Mouse (Mus musculus) olfactory bulb, adult 2 months (tissue): ENCODE results near the gene Dna2. TPM values are rescaled to one million over a fixed set of nuclear protein-coding genes. Genes with fewer than 3 reads are reported as not detected.
"Not testable (repeated sequence)": the region's sequence is repeated elsewhere in the genome, so short reads cannot be mapped to it uniquely, and the experiment has no call there.

Experiments
- H3K27ac ChIP-seq: fragments of 200-500 bp; 2 replicates; pipeline ENCODE4 v1.5.1; 2012; ENCODE audit warnings: low read depth, low read length; ENCODE audit not compliant: insufficient read depth
- H3K4me1 ChIP-seq: fragments of 200-500 bp; 2 replicates; pipeline ENCODE4 v1.6.1; 2012; ENCODE audit warnings: low read length; ENCODE audit not compliant: control insufficient read depth, insufficient read depth
- H3K4me3 ChIP-seq: fragments of 200-500 bp; 2 replicates; pipeline ENCODE4 v1.5.1; 2012; ENCODE audit warnings: mild to moderate bottlenecking, low read depth, low read length, moderate library complexity; ENCODE audit not compliant: insufficient read depth
- CTCF ChIP-seq: fragments of 200-500 bp; IDR thresholded peaks from 2 replicates; pipeline ENCODE4 v1.5.1; 2012; ENCODE audit warnings: low read depth, mild to moderate bottlenecking, low read length, moderate library complexity; ENCODE audit not compliant: insufficient read depth
- POLR2A ChIP-seq: fragments of 200-500 bp; IDR thresholded peaks from 2 replicates; pipeline ENCODE4 v1.6.1; 2012; ENCODE audit warnings: mild to moderate bottlenecking, low read depth, low read length, moderate library complexity; ENCODE audit not compliant: insufficient read depth
- WGBS: fragments of 180-500 bp; shearing (Covaris S2); methylation state at CpG from one replicate; pipeline ENCODE4 v1.1.7; 2018; 5-methylcytosine and 5-hydroxymethylcytosine counted together
- polyA plus RNA-seq: library from polyadenylated mRNA; stranded (reverse); fragments of >200 nt; gene quantifications from 2 replicates; pipeline ENCODE4 v1.2.4, GENCODE M21; 2012; ENCODE audit warnings: low replicate concordance; ENCODE audit not compliant: missing spikeins, insufficient read depth, insufficient read length

Dna2 gene
- polyA plus RNA-seq = not detected in 2 replicates

DNA sequence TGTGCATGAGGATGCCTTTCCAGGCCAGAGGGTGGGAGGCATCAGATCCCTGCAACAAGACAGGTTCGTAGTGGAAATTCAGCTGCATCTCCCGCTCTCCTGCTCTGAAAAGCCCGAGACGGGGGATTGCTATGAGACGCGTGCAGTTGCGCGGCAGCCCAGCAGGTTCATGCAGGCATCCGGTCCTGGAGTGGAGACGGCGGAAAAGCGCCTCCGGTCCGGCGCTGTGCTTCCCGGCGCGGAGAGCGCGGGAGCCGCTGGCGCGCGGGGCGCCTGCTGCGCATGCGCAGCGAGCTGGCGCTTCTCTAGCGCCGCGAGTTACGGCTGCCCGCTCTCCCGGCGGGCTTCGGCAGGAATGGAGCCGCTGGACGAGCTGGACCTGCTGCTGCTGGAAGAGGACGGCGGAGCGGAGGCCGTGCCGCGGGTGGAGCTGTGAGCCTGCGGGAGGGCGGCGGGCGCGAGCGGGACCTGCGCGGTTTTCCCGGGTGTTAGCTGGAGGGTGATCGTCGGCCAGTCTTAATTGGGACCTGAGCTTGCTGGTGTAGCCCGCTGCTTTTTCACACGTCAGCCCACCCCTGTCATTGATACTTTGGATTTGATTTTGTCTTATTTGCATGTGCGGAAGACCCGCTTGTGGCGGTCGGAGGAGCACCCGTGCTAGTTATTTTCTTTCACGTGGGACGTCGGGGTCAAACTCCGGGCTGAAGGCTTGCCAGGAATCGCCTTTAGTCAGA lies at the start of gene Dna2:
TSS of gene Dna2 (plus strand) at position 289 of the 734 bp plus-strand sequence.
- WGBS = under 1% methylated on average over 67 of the region's 68 CpGs
- Histone ChIP-seq H3K4me1 (no peaks in the 10 kb centered on the region), H3K4me3 (peak within 1 kb of the TSS; percentile 93), H3K27ac (no peak within 1 kb of the TSS)
- TF ChIP-seq CTCF = peak; percentile 23; the same call in 1 of the 2 replicates
- peak; percentile 43; the same call in 1 of the 2 replicates for TF ChIP-seq POLR2A

DNA sequence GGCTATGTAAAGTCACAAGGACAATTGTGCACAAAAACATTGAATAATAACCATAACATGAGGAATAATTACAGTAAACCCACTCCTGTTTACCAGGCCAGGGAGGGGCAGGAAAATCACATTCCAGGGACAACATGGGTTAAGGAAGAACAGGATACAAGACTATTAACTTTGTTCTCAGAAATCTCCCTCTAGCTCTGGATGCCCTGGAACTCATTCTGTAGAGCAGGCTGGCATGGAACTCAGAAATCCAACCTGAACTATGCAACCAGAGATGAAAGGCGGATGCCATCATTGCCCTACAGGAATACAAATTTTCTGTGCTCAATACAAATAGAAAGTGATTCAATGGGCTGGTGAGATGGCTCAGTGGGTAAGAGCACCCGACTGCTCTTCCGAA lies 49.4 kb upstream of the Dna2 start:
- no peak overlapping the region for H3K4me3 ChIP-seq
- WGBS = 94% methylated on average over 3 of the region's 3 CpGs
- no peaks in the 10 kb centered on the region for H3K4me1 ChIP-seq
- H3K27ac ChIP-seq = no peak overlapping the region
- TF ChIP-seq POLR2A = no peak
- TF ChIP-seq CTCF = no peak

DNA sequence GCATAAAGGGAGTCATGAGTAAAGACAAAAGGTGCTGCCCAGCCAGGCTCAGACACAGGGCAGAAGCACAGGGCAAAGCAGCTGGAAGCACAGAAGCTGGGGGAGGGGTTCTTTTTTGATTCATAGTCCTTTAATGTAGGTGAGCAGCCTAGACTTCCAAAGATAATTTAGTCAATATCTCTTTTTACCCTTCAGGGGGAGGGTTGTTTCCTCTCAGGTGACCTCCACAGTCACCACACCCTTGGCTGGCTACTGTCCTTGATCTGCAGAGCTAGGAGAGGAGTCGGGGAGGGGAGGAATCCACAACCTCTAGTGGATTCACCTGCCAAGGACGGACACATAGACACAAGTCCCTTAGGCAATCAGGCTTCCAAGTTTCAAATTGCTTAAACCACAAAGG lies 48.8 kb upstream of the Dna2 start:
- Histone ChIP-seq H3K27ac (no peak overlapping the region), H3K4me3 (no peak overlapping the region), H3K4me1 (no peaks in the 10 kb centered on the region)
- TF ChIP-seq POLR2A (no peak), CTCF (no peak)
- WGBS = 91% methylated on average over 2 of the region's 2 CpGs

DNA sequence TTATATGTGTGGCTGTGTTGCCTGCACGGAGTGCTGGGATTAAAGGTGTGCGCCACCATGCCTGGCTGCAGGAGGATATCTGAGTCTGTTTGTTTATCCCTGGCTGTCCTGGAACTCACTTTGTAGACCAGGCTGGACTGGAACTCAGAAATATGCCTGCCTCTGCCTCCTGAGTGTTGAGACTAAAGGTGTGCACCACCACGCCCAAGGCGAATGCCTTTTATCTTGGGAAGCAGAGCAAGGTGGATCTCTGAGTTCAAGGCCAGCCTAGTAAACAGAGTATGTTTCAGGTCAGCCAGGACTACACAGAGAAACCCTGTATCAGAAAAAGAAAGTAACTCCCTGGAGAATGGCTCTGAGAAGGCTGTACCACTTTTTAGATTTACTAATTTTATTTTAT lies 46.7 kb upstream of the Dna2 start:
- Histone ChIP-seq H3K27ac (no peak overlapping the region), H3K4me1 (no peaks in the 10 kb centered on the region), H3K4me3 (no peak overlapping the region)
- 97% methylated on average over 4 of the region's 4 CpGs for WGBS
- TF ChIP-seq POLR2A = no peak
- no peak for TF ChIP-seq CTCF

DNA sequence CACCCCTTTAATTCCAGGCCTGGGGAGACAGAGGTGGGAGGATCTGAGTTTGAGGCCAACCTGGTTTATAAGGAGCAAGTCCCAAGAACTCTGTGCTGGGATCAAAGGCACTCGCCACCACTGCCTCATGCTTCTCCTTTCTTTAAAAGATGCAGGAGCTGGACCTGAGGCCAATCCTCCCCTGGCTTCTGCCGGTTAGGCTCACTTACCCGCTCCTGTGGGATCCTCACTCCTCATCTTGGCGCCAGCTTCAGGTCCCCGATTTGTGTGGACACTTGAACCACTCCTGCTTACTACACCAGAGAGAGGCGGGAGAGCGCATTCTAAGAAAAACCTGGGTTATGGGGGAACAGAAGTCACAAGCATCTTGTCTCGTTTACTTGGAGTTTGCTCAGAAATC lies 45.0 kb upstream of the Dna2 start:
- H3K27ac ChIP-seq = no peak overlapping the region
- WGBS = 58% methylated on average over 8 of the region's 8 CpGs
- TF ChIP-seq POLR2A (no peak), CTCF (no peak)
- H3K4me1 ChIP-seq = no peaks in the 10 kb centered on the region
- no peak overlapping the region for H3K4me3 ChIP-seq

DNA sequence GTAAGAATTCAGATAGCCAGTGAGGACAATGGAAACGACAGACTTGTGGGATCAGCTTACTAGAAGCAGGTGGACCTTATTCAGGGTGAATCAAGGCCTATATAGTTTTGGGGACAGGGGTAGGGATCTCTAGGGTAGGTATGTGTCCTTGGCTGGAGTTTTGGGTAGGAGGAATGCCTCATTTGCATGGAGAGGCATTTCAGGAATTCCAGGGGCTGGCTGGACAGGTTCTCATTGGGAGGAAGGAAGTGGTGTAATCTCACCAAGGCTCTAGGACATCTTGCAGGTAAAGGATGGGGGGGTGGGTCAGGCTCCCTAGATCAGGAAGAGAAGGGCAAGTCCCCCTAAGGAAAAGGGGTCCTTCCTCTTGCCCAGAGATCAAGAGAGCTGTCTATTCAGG lies 44.0 kb upstream of the Dna2 start:
- 77% methylated on average over 1 of the region's 1 CpGs for WGBS

DNA sequence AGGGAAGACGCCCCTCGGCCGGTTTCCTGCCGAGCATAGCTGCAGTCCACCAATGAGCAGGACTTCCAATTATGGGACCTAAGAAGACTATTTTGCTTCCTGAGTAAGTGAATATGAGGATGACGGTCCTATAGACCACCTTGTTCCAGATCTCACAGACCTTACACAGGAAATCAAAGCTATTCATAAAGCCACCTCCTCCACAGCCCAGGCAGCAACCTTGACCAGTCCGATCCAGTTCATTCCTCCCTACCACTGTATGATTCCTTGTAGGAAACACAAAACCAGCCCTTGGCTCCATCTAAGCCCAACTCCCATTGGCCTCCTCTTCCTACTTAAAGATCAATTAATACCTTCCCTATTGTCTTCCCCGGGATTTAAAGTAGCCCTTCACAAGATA lies 40.5 kb upstream of the Dna2 start:
- 92% methylated on average over 7 of the region's 7 CpGs for WGBS
- Histone ChIP-seq H3K4me3 (no peak overlapping the region), H3K27ac (no peak overlapping the region), H3K4me1 (no peaks in the 10 kb centered on the region)
- TF ChIP-seq POLR2A (no peak), CTCF (no peak)

More for the DNA sequence above, 44.0 kb upstream of the Dna2 start:
- no peak overlapping the region for H3K27ac ChIP-seq
- no peaks in the 10 kb centered on the region for H3K4me1 ChIP-seq
- no peak overlapping the region for H3K4me3 ChIP-seq
- TF ChIP-seq POLR2A (no peak), CTCF (no peak)

DNA sequence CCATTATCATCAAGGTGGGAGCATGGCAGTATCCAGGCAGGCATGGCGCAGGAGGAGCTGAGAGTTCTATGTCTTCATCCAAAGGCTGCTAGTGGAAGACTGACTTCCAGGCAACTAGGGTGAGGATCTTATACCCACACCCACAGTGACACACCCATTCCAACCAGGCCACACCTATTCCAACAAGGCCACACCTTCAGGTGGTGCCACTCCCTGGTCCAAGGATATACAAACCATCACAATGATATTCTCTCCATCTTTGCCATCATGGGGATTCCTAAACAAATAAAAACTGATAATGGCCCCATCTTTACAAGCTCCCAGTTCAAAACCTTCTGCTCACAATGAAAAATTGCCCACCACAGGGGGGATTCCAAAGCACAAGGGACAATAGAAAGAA lies 37.9 kb upstream of the Dna2 start, which contains the start of gene Tet1:
TSS of gene Tet1 (minus strand) at position 101 of the 400 bp plus-strand sequence.
- H3K4me1 ChIP-seq, H3K4me3 ChIP-seq, H3K27ac ChIP-seq: not testable (repeated sequence)
- WGBS = no CpG with 5 or more reads among the region's 1 CpGs

DNA sequence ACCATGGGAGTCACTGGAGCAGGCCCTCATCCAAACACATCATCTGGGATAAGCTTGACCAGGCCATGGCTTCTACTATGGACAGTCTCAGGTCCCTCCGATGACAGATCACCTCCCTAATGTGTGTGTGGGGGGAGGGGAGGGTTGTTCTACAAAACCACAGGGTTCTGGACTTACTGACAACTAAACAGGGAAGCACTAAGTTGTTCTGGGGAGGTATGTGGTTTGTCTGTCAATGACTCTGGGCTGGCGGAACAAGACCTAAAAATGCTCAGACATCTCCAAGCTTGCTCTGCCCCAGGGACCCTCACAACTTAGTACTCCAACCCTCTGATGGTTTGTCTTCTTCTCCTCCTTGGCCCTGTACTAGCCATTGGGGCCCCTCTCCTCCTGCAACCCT lies 35.7 kb upstream of the Dna2 start:
- WGBS = 92% methylated on average over 2 of the region's 2 CpGs
- H3K27ac ChIP-seq = no peak overlapping the region
- H3K4me1 ChIP-seq = no peaks in the 10 kb centered on the region
- TF ChIP-seq POLR2A (no peak), CTCF (no peak)
- H3K4me3 ChIP-seq = no peak overlapping the region
